Mouse (Mus musculus) frontal cortex, postnatal 25 days (tissue): Measurements from ENCODE around the gene Abr.

Experiments used
- DNase-seq, 2 experiments: peaks; one replicate each; pipeline ENCODE4 v3.0.0; 2022; ENCODE audit warnings: low spot score in 2 of 2

Abr gene

DNA sequence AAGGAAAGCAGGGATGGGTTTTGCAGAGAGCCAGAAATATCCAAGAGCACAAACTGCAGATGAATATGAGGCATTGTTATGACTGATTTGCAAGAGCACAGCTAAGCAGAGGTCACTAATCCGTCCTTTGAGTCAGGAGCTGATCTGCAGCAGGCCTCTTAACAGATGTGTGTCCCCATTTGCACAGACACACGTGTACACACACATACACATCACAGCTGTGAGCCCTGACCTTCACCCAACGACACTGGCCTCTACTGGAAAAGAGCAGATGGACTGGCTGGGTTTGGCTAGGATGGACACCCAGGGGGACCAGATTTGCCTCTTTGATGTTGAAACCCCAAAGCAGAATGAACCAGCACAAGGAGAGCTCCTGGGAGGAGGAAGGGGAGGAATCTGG, 52.7 kb downstream of the Abr start:
- no peak for DNase-seq

DNA sequence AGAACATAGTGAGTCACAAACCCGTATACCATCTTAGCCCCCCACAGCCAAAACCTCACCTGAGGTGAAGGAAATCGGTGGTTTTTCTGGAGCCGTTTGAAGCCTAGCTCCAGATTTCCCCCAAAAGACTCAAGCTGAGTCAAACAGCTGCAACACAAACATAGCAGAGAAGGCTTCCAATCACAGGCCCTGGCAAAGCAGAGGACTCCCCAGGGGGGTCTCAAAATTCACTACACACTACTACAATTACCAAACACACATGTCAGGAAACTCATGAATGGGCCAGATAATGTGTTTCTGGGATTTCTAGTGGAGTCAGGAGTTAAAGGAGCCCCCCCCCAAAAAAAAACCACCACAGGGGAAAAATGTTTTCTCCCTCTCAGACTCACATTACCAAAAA, 56.0 kb downstream of the Abr start:
- DNase-seq: no peak

DNA sequence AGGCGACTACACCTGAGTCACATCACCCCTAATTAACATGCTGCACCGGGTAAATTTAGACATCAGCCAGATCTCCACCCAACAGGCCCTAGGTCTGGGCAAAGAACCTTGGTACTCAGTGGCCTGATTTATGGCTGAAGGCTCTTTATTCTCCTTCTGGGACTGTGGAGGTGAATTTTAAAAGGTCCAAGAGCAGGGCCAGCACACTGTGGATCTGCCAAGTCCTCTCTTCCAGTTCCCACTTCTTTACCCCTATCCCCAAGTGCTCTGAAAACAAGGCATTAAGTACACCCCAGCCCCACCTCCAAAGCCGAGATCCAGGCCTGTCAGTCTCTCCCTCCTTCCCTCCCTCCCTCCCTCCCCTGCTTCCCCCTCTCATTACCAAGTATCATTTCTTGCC, 59.5 kb downstream of the Abr start:
- DNase-seq: no peak

DNA sequence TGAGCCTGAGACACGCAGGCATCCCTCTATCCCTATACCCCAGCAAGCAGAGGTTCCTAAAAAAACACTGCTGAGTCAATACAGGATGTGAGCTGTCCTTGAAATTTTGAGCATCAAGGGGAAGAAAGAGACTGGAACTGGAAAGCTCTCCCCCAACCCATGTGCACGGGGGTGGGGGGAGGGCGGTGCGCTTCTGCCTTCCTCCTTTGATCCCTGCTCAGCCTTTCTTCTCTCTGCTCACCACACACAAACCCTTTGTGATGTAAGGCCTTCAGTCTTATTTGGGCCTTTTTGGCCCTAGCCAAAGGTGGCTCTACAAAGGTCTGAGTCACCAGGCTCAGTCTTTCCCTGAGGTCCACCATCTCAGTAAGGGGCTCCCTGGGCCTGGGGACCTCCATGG, 59.9 kb downstream of the Abr start:
- DNase-seq: no peak

DNA sequence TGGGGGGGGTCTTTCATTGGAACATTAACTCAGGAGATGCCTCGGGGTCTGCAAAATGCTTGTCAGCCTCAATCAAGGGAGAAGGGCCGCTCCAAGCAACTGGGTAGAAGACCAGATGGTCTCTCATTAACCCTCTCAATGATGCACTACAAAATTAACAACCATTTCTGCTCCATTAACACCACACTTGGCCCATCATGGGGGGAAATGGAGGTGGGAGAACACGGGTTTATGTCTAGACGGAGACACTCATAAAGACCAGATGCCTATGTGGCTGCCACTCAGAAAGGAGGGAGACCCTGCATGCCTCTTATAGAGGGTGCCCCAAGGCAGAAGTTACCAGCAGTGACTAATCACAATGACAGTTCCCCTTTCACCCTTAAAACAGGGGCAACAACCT, 64.3 kb downstream of the Abr start:
- DNase-seq: no peak

DNA sequence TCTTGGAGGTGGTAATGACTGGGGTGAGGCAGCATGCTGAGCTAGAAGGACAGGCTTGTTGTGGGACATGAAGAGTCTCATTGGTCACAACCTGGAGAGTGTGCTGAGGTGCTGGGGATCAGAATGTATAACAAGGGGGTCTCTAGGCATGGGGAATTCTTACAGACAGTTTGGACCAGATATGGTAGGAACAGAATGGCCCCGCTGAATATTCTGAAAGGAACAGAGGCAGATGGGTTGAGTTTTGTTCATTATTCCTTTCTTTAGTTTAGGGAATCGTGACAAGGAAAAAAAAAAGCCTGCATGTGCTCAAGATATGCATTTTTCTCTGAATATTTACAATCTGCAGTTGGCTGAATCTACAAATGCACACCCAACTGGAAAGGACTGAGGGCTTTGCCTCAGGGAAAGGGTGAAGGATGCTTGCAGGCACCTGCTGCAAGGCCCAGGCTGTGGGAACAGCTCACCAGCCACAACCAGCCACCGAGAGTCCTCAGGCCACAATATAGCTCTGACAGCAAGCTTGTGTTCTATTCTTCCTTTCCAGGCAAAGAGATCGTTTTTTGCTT, 73.9 kb downstream of the Abr start:
- DNase-seq: no peak

DNA sequence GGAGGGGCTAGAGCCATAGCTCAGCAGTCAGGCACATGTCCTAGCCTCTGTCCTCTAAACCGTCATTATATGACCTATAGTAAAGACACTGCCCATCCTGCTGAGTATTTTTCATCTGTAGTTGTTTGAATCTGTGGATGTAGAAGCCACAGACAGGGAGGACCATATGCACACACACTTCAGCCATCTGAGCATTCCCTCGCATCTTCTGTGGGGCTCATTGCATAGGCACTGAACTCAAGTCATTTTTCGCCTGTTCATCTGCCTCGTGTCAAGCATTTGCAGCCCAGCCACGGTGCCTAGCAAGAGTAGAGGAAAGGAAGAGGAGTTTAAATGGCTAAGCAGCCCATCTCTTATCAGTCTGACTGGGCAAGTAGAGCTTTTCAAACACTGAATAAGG, 74.7 kb downstream of the Abr start:
- no peak for DNase-seq

DNA sequence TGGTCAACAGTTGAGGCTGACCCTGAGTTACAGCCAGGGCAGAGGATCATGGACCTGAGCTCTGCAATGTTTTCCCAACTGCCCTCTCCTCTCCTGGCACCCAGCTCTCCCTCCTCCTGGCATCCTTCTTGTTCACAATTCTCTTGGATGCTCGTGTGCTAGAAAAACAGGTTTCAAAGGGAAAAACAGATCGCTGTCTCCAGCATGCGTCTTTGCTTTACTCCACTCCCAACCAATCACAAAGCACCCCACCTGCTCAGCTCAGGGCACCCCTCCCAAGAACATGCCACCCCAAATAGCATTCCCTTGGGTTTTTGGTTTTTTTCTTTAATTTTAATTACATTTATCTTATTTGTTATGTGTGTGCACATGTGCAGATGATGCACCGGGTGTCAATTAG, 75.7 kb downstream of the Abr start:
- DNase-seq: no peak

DNA sequence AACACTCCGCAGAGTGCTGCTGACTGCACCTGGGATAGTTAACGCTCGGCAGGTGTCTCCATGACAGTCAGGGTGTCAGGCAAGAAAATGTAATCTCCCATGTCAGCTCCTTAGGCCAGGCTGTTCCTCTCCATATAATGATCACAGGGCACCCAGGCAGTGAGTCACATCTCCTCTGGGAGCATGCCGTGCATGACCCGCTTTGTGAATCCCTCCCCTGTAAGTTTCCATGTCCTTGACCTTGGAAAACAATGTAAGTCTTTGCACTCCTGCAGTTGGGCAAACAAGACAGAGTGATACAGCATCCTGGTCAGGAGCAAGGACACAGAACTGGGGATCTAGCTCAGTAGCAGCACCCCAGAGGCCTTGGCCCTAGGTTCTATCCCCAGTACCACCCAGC, 78.8 kb downstream of the Abr start:
- DNase-seq: no peak

DNA sequence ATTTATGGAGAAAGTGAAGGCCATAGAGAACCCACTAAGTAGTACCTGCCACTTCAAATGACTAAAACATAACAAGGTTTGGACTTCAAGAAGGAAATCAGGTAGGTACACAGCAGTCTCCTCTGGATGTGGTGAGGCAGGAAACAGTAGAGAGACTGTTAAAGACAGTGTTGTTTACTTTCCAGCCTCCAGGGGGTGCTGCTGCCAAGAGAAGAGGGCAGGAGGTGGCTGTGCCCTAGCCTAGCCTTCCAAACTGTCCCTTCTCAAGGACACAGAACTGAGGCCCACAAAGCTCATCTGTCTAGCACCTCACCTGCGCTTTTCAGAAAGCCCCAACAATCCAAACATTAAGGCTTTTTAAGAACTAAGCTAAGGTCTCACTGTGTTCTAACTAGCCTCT, 81.1 kb downstream of the Abr start:
- DNase-seq: peak; percentile 53 to 60

DNA sequence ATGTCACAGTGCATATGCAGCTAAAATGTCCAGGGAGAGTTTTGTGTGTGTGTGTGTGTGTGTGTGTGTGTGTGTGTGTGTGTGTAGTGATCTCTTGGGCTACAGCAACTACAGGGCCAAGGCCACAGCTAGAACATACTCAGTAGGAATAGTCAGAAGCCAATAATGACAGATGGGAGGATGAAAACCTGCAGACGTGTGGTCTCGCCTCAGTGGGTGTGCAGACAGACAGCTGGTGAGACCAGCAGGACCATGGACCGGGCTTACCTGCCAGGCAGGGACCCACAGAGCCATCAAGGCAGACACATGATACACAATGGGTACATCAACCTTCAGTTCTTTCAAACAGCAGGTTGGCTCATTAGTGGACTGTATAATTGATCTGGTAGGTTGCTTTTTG, 84.7 kb downstream of the Abr start:
- no peak for DNase-seq

DNA sequence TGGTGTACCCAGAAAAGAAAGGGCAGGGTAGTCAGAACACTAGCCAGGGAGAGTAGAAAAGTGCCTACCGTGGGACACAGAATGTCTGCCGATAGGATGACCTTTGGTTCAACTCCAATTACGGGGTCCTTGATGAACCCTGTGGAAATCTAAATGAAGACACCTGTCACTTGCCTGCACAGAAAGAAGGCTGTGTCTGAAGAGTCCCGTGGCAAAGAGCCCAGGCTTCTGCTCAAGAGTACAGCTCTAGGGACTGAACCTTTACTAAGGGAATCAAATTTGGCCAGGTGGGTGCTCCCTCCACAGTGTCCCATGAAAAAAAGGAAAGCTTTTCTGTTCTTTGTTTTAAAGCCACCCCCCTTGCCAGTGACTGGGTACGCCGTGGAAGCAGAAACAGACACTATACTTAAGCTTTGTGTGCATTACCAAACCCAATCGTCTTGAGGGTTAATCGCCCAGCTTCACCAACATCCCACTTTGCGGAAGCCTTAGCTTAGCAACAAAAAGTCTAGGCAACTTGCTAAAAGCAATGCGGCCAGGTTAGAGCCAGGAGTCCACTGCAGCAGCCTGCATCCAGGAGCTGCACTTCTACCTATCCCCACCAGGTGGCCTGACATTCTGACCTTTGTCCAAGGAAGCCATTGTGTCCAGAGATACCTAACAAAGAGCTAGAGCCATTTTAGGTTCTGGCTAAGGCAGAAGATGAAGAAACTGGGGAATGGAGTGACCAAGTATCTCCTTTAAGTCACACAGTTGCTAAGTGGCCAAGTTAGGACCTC, 85.3 kb downstream of the Abr start:
- no peak for DNase-seq

DNA sequence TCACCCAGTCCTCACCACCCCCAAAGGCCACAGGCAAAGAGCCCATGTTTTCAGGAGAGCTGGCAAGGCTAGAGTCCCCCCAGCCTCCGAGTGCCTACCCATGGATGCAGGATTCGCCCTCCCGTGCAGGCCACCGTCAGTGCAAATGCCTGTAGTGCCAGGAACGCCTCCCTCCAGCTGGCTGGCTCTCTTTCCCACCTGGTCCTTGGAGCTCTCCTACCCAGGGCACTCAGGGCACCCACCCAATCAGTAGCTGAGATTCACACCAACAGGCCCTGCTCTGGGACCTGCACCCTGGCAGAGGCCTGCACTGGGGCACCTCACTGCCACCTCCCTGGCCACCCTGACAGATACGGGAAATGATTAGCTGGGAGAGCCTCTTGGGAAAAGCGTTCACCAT, 90.1 kb downstream of the Abr start:
- DNase-seq: no peak

DNA sequence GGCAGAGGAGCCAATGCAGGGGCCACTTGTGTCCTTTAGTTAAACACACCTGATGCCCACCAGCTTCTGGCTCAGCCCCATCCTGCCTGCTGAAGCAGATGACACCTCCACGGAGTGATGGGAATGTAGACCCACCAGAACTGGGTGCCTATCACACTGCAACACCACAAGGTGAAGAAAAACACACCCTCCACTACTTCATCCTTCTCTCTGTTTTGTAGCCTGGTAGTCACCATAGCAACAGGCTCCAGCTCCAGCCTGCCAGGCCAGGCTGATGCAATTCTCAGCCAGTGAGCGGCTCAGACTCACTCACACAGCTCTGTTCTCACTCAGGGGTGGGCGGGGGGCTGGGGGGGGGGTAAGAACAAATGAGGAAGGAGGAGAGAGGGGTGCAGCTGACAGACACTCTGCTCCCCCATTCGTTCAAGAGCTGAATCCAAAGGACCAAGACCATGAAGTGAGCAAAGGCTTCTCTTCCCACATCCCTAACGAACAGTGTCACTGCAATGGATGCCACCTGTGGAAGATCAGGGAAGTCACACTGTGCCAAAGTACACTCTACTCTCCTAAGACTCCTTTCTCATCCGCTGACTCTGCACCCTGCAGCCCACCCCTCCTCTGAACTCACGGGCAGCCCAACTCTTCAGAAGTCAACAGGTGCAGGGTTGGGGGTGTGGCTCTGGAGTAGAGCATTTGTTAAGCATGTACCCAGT, 91.0 kb downstream of the Abr start:
- no peak for DNase-seq

DNA sequence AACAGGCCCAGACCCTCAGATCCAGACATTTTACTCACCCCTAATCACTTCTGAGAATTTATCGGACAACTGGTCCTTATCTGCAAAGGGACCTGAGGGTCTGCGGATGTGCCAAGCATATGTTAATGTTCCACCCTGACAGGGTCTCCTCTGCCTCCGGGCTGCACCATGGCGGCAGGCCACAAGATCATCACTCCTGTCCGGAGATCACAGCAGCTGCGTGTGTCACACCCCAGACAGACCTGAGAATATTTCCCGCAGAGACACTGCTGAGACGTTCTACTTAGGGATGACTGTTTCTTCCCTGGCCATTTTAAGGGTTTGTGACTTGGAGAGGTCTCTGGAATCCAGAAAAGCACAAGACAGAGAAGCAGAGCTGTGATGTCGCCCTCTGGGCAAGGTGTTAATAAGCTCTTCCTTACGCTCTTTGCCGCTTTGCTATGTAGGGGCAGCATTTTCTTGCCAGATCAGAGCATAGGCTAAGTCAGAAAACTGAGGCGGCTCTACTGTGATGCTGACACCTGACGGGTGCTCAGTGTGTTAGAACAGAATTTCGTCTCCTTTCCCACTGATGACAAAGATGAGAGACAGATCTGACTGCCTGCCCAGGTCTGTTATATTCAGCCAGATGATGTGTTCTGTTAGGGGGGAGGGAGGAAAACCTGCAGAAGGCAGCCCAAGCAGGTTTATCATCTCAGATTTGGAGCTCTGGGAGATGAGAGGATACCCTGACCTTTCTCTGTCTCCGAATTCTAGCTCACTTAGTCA, 91.8 kb downstream of the Abr start:
- DNase-seq: no peak

DNA sequence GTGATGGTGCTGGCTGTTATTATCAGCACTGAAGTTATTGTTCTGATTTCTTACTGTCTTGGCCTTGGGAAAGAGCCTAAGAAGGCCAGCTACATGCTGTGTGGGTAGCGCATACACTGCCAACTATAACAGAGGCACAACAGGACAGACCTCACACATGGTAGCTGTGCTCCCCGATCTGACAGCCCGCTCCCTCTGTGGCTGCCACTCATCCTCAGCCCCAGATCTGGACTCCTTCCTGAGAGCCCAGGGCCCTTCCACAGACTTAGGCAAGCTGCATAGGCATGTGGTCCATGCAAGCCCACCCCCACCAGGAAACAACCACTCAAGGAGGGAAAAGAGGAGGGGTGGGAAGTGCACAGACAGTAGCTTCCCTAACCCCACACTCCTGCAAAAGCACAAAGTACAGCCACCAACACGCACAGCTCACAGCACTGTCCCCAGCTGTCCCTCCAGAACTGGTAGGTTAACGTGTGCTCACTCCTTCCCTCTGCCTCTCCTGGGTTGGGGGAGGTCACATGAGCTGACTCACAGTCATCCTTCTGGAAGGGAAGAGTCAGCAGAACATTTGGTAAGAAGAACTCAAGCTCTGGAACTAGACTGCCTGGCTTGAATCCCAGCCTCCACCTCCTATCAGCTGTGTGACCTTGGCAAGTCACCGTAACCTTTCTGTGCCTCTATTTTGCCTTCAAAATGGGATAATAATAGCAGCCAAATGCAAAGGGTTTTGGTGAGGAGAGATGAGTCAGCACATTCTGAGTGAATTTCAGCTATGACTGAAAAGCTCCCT, 92.6 kb downstream of the Abr start:
- DNase-seq: no peak

DNA sequence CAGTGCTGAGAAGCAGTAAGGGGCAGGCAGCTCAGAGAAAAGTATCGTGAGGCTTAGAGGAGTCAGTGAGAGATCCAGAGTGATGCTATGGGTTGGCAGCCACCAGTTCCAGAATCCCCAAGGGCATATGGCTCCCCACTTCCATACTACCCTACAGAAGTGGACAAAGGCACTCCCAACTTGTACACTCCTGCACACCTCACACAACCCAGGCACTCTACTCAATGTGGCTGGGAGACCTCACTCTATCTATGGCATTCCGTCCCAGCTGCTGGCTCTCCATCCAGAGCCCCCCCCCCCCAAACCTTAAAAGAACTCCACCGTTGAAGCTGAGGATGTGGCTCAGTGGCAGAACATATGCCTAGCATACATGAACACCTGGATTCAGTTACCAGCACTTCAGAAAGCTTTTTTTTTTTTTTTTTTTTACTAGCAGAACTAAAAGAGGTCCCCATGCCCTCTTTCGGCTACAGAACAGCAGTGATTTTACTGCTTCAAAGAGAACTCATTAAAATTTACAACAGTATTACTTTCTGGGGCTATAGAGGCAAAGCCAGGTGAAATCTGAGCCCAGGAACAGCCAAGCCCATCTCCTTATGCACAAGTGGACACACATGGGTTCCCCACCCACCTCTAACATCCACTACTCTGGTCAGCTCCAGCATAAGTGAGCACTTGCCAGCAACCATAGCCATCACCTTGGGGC, 96.3 kb downstream of the Abr start:
- DNase-seq: no peak

DNA sequence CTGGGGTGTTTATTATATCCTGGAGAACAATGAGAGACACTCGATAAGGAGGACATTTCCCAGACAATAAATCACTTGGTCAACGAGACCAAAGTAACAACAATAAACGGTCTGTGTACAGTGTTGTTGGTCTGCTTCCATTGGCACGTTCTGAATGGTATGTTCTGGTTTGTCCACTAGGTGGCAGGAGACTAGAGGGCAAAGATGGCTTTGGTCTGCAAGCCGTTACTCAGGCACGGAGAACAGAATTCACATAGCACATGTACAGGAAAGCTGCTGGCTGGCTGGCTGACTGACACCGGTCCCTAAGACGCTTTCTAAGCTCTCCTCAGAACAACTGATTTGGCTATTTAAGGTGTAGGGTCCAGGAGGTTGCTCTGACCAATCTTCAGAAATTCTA, 97.2 kb downstream of the Abr start:
- DNase-seq: peak in 1 of 2 experiments; percentile 60

DNA sequence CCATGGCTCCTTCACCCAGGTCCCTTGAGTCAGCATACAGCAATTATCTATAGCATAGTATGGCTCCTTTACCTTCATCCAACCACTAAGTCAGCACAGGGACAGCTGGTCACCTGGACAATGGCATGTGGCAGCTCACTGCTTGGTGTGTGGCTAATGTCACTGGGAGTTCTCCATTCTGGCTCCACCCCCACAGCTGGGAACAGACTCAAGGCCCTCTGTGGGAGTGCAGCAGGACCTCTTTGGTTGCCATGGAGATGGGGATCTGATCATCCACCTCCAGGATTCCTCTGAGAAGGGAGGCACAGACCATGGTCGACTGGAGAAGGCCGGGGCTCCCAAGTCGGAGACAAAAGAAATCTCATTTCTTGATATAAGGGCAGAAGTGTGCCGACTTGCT, 98.8 kb downstream of the Abr start:
- DNase-seq: peak in 1 of 2 experiments; percentile 53

DNA sequence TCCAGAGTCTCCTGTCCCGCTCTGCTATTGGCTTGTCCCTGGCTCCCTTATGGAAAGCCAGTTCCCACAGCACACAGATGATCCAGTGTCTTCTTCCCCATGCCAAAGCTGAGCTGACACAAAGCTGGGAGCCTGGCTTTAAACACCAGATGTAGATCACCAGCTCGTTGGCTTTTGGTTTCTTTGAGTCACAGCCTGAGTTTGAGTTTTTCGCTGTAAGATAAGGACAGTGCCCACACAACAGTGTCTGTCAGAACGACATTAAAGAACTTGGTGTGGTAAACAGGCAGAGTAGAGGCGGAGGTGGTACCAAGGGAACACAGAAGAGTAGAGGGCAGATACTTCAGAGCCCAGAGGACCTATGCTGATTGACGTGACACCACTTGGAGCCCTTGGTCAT, 101.2 kb downstream of the Abr start:
- no peak for DNase-seq

DNA sequence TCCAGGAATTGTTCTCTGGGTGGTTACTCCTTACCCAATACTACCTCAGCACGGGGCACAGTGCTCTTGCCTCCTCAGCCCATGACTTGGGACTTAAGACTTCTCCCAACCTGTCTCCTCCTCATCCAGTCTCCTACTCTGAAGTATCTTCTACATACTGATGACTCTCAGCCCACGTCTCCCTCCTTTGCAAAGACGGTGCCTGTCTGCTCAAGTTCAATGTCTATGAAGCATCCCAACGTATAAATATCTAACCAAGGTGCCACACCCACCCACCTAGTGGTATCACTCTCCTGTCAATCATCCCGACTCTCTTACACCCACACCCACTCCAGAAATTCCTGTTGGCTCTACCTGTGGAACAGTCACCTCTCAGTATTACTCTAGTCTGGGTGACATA, 103.5 kb downstream of the Abr start:
- DNase-seq: no peak
